Mouse (Mus musculus) CD4-positive, CD25-positive, alpha-beta regulatory T cell, adult 4 months (primary cell): ENCODE measurements at regions not wholly inside any gene's neighbourhood (a gene's known extent, or its start where the extent isn't known, plus 50 kb on each side); places are given as distances from the start of the nearest gene placed in this dataset.

Experiments
- ATAC-seq: one replicate; pipeline ENCODE4 v1.8.0; 2017

GRCm38 (mm10) chr12:79879093-79879917, 233.5 kb downstream of the Zfp36l1 start:
- ATAC-seq, result no peak

DNA sequence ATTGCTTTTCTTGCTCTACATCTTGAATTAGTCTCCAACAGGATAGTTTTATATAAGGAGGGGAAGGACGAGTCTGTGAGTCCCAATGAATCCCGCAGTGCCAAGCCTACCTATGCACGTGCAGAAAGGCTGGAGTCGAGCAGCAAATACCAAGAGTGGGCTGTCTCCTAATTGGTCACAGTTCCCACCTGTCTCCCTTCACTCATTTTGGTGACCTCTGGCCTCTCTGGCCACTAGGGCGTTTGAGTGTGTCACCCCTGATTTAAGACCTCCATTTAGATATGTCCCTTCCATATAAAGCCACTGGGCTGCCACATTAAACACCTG, 234.1 kb downstream of the Zfp36l1 start:
- no peak for ATAC-seq

- ATAC-seq, result no peak
Measured at GRCm38 (mm10) chr12:79878163-79878562, 234.7 kb downstream of the Zfp36l1 start.

DNA sequence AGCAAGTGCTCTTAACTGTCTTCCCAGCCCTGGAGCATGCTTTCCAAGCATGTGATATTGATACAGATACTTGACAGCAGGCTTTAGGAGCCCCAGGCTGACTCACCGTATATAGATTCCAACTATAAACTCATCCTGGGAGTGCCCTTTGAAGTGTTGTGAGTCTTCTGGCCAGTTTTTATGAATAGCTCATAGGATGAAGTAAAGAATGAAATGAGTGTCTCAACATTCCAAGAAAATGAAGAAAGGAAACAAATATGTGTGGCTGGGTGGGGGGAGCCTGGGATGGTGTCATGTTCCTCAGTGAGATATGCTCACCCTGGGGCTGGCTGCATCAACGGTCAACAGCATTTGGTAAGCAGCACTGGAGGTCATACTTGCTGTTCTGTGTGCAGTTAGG, 238.5 kb downstream of the Zfp36l1 start:
- ATAC-seq, result no peak

DNA sequence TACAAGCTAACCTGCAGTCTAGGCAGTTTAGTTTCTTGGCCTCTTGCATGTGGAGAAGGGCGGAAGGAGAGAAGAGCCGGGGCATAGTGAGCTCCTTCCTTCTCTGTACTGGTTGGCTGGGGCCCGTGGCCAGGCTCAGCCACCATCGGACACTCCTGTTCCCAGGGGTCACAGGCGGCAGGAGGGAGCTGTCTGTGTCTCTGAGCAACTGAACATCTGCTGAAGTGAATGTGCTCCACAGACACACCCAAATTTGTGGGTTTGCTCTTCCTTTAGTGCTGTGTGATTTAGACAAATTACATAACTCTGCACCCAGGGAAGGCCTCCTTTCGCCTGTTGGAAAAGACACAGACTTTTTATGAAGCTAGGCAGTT, 247.6 kb downstream of the Zfp36l1 start:
- no peak for ATAC-seq

GRCm38 (mm10) chr12:79864346-79865178, 248.3 kb downstream of the Zfp36l1 start:
- no peak for ATAC-seq
